Mouse (Mus musculus) embryonic facial prominence, embryonic 13.5 days (tissue): ENCODE results near the gene Fbll1. TPM values are rescaled to one million over a fixed set of nuclear protein-coding genes. Genes with fewer than 3 reads are reported as not detected.
"Not testable (repeated sequence)": the region's sequence is repeated elsewhere in the genome, so short reads cannot be mapped to it uniquely, and the experiment has no call there.

Source experiments
- ATAC-seq: fragments of 200-750 bp; cut with Nextera tagmentation; 2 replicates; pipeline ENCODE4 v1.8.0; 2017; ENCODE audit warnings: low read depth; ENCODE audit not compliant: insufficient number of reproducible peaks, insufficient read depth, low FRiP score, low TSS enrichment
- H3K27ac ChIP-seq: fragments of 300-500 bp; sonication (generic); 2 replicates; pipeline ENCODE4 v1.5.1; 2015; ENCODE audit warnings: moderate library complexity, mild to moderate bottlenecking, inconsistent platforms
- H3K27me3 ChIP-seq: fragments of 300-500 bp; sonication (generic); 2 replicates; pipeline ENCODE4 v1.6.1; 2015; ENCODE audit warnings: mild to moderate bottlenecking, inconsistent platforms
- H3K36me3 ChIP-seq: fragments of 300-500 bp; sonication (generic); 2 replicates; pipeline ENCODE4 v1.6.1; 2015; ENCODE audit warnings: mild to moderate bottlenecking, inconsistent platforms
- H3K4me1 ChIP-seq: fragments of 300-500 bp; sonication (generic); 2 replicates; pipeline ENCODE4 v1.6.1; 2015; ENCODE audit warnings: inconsistent platforms
- H3K4me2 ChIP-seq: fragments of 300-500 bp; sonication (generic); 2 replicates; pipeline ENCODE4 v1.6.1; 2015; ENCODE audit warnings: moderate library complexity, mild to moderate bottlenecking, inconsistent platforms
- H3K4me3 ChIP-seq: fragments of 300-500 bp; sonication (generic); 2 replicates; pipeline ENCODE4 v1.5.1; 2015; ENCODE audit warnings: mild to moderate bottlenecking, inconsistent platforms
- H3K9ac ChIP-seq: fragments of 300-500 bp; sonication (generic); 2 replicates; pipeline ENCODE4 v1.6.1; 2015; ENCODE audit warnings: mild to moderate bottlenecking, inconsistent platforms
- H3K9me3 ChIP-seq: fragments of 300-500 bp; sonication (generic); 2 replicates; pipeline ENCODE4 v1.6.1; 2016; ENCODE audit warnings: inconsistent platforms
- WGBS: fragments of 180-500 bp; shearing (Covaris S2); methylation state at CpG from one replicate; pipeline ENCODE4 v1.1.7; 2015; ENCODE audit warnings: mixed read lengths; 5-methylcytosine and 5-hydroxymethylcytosine counted together
- polyA plus RNA-seq: library from polyadenylated mRNA; unstranded; fragments of >200 nt; fragmentation: Nextera tagmentation; extraction: Ambion mirVana; gene quantifications from 2 replicates; pipeline ENCODE4 v1.2.1, GENCODE M21; 2015

Gene Fbll1
- polyA plus RNA-seq, 1 experiment from 2014 or later, result 0.22 TPM

DNA sequence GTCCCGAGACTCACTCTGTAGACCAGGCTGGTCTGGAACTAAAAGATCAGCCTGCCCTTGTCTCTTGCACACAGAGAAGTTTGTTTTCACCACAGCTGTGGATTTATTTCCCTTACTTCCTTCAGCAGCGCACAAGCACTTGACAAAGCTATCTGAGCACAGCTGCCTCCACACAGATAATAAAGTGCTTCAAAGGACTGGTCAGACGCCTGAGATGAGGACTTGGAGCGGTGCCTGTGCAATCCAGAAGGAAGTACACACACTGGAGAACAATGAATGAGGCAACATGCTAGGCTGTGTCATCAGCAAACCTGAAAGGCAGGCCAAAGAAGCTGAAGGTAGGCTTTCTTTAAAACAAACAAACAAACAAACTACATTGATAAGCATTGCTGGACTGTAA, 33.5 kb upstream of the Fbll1 start:
- no peak for ATAC-seq
- 92% methylated on average over 4 of the region's 4 CpGs for WGBS
- H3K36me3 ChIP-seq, result peaks cover 50% of the 10 kb centered on the region
- H3K9me3 ChIP-seq, result no peaks in the 10 kb centered on the region
- no peaks in the 10 kb centered on the region for H3K27me3 ChIP-seq
- no peak overlapping the region for H3K27ac ChIP-seq
- no peak overlapping the region for H3K4me3 ChIP-seq
- H3K4me1 ChIP-seq, result peaks cover 8% of the 10 kb centered on the region
- H3K9ac ChIP-seq, result no peak overlapping the region
- no peak overlapping the region for H3K4me2 ChIP-seq

DNA sequence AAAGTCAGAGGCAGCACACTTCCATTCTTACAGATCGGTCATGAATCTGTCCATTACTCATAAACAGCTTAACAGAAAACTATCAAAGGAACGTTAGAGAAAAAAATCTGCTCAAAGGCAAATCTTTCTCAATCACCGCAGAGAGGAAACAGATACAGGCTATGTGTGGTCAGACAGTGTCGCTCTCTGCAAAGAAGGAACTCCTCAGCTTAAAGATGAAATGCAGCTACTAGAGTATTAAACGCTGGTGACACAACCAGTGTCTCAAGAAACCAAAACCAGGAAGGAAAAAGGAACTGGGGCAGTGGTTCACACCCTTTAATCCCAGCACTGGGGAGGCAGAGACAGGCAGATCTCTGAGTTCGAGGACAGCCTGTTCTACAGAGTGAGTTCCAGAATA, 29.0 kb upstream of the Fbll1 start:
- Histone ChIP-seq H3K9me3 (no peaks in the 10 kb centered on the region), H3K4me1 (no peaks in the 10 kb centered on the region), H3K27me3 (no peaks in the 10 kb centered on the region), H3K27ac (no peak overlapping the region), H3K4me3 (no peak overlapping the region), H3K36me3 (peaks cover 88% of the 10 kb centered on the region), H3K9ac (no peak overlapping the region), H3K4me2 (no peak overlapping the region)
- WGBS, result 96% methylated on average over 6 of the region's 6 CpGs
- no peak for ATAC-seq

DNA sequence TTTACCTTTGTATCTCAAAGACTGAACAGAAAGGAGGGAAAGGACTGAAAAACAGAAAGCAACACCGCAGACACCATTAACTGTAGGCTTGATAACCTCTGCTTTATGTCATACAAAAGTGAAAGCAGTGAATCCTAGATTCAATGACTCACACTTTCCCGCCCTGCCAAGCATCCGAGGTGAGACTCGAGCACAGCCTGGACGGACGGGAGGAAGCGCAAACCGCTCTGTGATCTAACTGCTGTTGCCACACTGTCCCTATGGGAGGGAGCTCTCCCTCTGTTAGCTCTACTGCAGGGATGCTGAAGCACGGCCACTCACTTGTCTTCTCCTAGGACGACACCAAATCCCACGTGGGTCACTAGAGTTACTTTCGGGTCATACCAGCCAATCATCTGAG, 17.6 kb upstream of the Fbll1 start:
- no peak overlapping the region for H3K27ac ChIP-seq
- no peak overlapping the region for H3K9ac ChIP-seq
- H3K36me3 ChIP-seq, result peaks cover 96% of the 10 kb centered on the region
- H3K4me2 ChIP-seq, result no peak overlapping the region
- ATAC-seq, result no peak
- no peak overlapping the region for H3K4me3 ChIP-seq
- 91% methylated on average over 12 of the region's 12 CpGs for WGBS
- no peaks in the 10 kb centered on the region for H3K4me1 ChIP-seq
- no peaks in the 10 kb centered on the region for H3K9me3 ChIP-seq
- no peaks in the 10 kb centered on the region for H3K27me3 ChIP-seq

DNA sequence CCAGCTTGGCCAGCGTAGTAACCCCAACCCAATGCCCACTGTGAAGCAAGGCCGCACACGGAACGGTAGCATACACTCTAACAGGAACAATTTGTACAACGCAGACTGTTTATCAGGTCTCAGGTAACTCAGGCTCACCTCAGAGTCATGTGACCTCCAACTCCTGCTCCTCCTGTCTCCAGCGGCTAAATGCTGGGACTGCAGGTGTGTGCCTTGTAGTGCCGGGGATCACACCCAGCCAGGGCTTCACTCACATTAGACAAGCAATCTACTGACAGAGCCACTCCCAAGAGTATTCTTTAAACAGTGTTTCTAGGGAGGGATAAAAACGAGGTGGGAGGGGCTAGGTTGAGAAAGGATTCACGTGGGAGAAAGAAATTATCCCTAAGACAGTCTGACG, 12.8 kb upstream of the Fbll1 start:
- H3K9ac ChIP-seq, result no peak overlapping the region
- no peaks in the 10 kb centered on the region for H3K4me1 ChIP-seq
- H3K27ac ChIP-seq, result no peak overlapping the region
- no peaks in the 10 kb centered on the region for H3K27me3 ChIP-seq
- no peak for ATAC-seq
- peaks cover 95% of the 10 kb centered on the region for H3K36me3 ChIP-seq
- no peak overlapping the region for H3K4me2 ChIP-seq
- H3K4me3 ChIP-seq, result no peak overlapping the region
- WGBS, result 83% methylated on average over 10 of the region's 10 CpGs
- H3K9me3 ChIP-seq, result no peaks in the 10 kb centered on the region

DNA sequence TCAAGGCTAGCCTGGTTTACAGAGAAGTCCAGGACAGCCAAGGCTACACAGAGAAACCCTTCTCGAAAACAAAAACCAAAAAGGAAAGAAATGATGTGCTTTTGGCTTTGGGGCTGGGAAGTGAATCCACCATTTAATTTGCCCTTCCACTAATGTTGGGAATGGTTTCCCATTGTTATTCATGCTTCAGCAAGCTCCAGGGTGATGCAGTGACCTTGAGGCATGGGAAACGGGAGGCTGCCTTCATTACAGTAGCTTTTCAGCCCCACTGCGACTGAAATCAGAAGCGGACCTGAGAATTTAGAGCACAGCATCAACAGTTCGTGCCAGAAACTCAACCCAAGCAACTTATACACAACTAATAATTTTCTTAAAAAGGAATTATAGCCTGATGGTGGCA, 2.6 kb upstream of the Fbll1 start:
- 77% methylated on average over 5 of the region's 5 CpGs for WGBS

DNA sequence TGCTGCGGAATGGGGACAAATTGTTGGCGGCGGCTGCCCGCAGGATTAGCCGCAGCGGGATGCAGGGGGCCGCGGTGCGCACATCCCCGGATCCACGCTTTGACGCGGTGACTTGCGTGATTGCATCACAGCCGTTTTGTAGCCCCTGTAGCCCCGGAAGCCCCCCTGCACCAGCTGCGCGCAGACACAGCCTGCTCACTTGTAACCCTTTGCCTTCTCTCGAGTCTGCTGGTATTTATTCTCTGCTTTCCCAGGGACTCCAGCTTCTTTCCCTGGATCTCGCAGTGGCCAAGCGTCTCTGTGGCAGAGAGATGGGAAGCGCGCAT, 226 bp downstream of the Fbll1 start:
- H3K9ac ChIP-seq, result no peak overlapping the region
- H3K27ac ChIP-seq, result no peak overlapping the region
- H3K27me3 ChIP-seq, result peaks cover 52% of the 10 kb centered on the region
- no peak for ATAC-seq
- H3K9me3 ChIP-seq, result no peaks in the 10 kb centered on the region
- no peaks in the 10 kb centered on the region for H3K36me3 ChIP-seq
- H3K4me3 ChIP-seq, result peak overlapping the region; percentile 46
- peaks cover 13% of the 10 kb centered on the region for H3K4me1 ChIP-seq
- H3K4me2 ChIP-seq, result peak overlapping the region; percentile 74
- 3% methylated on average over 23 of the region's 23 CpGs for WGBS

More for the DNA sequence above, 2.6 kb upstream of the Fbll1 start:
- H3K27me3 ChIP-seq, result peaks cover 38% of the 10 kb centered on the region
- no peak for ATAC-seq
- peaks cover 13% of the 10 kb centered on the region for H3K4me1 ChIP-seq
- no peak overlapping the region for H3K4me3 ChIP-seq
- H3K27ac ChIP-seq, result no peak overlapping the region
- no peak overlapping the region for H3K4me2 ChIP-seq
- no peaks in the 10 kb centered on the region for H3K9me3 ChIP-seq
- no peaks in the 10 kb centered on the region; the same call in 1 of the 2 replicates for H3K36me3 ChIP-seq
- no peak overlapping the region for H3K9ac ChIP-seq

DNA sequence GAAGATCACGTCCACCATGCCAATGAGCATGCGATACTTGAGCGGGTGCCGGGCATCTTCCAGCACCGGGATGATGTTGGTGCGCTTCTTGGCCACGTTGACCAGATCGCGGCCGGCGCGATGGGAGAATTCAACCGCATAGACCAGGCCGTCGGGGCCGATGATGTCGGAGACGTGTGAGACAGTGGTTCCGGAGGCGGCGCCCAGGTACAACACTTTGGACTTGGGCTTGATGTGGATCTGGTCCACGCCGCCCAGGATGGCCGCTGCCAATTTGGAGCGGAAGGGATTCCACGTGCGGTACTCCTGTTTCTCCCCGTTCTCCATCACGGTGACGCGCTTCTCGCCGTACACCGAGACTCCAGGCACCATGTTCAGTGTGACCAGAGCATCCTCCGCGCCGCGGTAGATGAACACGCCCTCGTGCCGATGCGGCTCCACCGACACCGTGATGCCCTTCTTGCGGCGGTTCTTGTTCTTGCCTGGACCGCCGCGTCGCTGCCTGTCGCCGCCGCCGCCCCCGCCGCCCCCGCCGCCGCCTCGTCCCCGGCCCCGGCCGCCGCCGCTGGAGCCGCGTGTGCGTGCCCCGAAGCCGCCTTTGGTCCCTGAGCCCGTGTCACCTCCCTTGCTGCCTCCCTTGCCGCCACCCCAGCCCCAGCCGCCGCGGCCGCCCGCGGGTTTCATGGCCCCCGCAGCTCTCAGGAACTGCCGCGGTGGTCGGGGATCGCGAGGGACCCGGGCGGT, 761 bp downstream of the Fbll1 start:
- Histone ChIP-seq H3K36me3 (no peaks in the 10 kb centered on the region), H3K4me2 (peak overlapping the region; percentile 74), H3K4me1 (peaks cover 13% of the 10 kb centered on the region), H3K9me3 (no peaks in the 10 kb centered on the region), H3K4me3 (peak overlapping the region; percentile 46), H3K27ac (no peak overlapping the region), H3K27me3 (peaks cover 52% of the 10 kb centered on the region), H3K9ac (no peak overlapping the region)
- ATAC-seq, result no peak
- WGBS, result 5% methylated on average over 62 of the region's 86 CpGs

DNA sequence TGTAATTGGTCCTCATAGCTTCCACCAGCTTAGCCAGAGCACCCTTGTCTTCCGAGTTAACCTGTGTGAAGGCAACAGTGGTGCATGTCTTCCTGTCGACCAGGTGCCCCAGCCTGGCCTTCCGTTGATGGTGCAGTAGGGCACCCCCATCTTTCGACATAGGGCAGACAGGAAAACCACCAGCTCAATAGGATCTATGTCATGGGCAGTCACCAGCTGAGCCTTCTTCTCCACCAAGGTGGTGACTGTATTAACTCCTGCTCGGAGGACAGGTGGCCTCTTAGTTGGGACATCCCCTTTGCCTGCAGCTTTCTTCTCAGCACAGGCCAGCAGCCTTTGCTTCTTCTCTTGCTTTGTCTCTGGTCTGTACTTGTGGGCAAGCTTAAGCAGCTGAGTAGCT, 5.9 kb downstream of the Fbll1 start:
- not testable (repeated sequence) for ATAC-seq

DNA sequence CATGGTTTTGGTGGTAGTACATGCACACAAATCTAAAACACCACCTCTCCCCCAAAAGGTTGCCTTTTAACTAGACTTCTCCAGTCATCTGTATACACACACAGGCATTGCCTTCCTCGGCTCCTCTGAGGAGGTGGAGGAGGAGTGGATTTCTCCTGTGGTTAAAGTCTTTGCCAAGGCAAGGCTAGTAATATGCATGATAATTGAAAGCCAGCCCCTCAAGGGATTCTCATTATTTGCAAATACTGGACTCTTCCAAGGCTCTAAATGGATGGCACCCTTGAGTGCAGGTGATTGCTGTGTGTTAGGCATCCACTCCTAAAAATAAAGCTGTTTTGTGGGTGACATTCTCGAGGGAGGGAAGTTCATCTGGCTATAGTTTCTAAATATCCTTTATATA, 10.2 kb downstream of the Fbll1 start:
- 69% methylated on average over 2 of the region's 2 CpGs for WGBS
- Histone ChIP-seq H3K36me3 (peaks cover 48% of the 10 kb centered on the region), H3K4me2 (no peak overlapping the region), H3K27ac (no peak overlapping the region), H3K4me3 (no peak overlapping the region), H3K4me1 (no peaks in the 10 kb centered on the region), H3K9ac (no peak overlapping the region), H3K27me3 (no peaks in the 10 kb centered on the region; the same call in 1 of the 2 replicates), H3K9me3 (no peaks in the 10 kb centered on the region)
- ATAC-seq, result no peak

More for the DNA sequence above, 5.9 kb downstream of the Fbll1 start:
- H3K4me2 ChIP-seq, H3K9ac ChIP-seq, H3K27ac ChIP-seq, H3K4me3 ChIP-seq, H3K9me3 ChIP-seq, H3K4me1 ChIP-seq: not testable (repeated sequence)
- Histone ChIP-seq H3K27me3 (peaks cover 28% of the 10 kb centered on the region), H3K36me3 (peaks cover 18% of the 10 kb centered on the region)
- WGBS, result 84% methylated on average over 5 of the region's 5 CpGs

DNA sequence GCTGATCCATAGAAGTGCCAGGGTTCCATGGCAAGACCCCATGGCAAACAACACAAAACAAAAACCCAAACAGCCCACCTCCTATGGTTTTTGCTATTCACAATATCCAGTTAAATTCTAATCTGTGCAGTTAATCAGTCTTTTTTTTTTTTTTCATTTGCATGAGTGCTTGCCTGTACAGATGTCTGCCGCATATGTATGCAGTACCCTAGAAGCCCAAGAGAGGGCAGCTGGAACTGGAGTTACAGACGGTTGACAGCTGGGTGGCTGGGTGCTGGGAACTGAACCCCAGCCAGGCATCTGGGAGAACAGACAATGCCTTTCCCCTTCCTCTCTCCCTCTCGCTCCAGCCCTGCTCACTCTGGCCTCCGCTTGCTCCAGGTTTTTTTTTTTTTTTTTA, 14.1 kb downstream of the Fbll1 start:
- 98% methylated on average over 4 of the region's 4 CpGs for WGBS
- Histone ChIP-seq H3K9me3 (no peaks in the 10 kb centered on the region), H3K4me2 (no peak overlapping the region), H3K9ac (no peak overlapping the region), H3K4me3 (no peak overlapping the region), H3K27ac (no peak overlapping the region), H3K36me3 (peaks cover 63% of the 10 kb centered on the region), H3K4me1 (no peaks in the 10 kb centered on the region), H3K27me3 (no peaks in the 10 kb centered on the region)
- ATAC-seq, result no peak

DNA sequence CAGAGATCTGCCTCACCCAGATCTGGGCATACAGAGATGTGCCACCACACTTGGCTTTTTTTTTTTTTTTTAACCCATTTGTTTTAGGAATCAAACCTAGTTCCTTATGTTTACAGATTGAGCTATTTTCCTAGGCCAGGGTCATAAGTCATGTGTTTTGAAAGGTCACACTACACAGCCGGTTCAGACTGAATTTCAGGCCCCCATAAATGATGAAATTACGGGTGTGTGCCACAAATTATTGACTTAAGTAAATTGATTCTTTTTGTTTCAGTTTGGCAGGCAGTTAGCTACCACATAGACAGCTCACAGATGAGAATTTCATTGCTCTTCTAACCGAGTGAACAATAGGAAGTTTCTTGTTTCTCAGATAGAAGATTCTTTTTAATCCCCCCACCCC, 14.7 kb downstream of the Fbll1 start:
- 85% methylated on average over 3 of the region's 3 CpGs for WGBS
- Histone ChIP-seq H3K36me3 (peaks cover 63% of the 10 kb centered on the region), H3K27me3 (no peaks in the 10 kb centered on the region), H3K9ac (no peak overlapping the region), H3K4me1 (no peaks in the 10 kb centered on the region), H3K4me3 (no peak overlapping the region), H3K9me3 (no peaks in the 10 kb centered on the region), H3K27ac (no peak overlapping the region), H3K4me2 (no peak overlapping the region)
- no peak for ATAC-seq

DNA sequence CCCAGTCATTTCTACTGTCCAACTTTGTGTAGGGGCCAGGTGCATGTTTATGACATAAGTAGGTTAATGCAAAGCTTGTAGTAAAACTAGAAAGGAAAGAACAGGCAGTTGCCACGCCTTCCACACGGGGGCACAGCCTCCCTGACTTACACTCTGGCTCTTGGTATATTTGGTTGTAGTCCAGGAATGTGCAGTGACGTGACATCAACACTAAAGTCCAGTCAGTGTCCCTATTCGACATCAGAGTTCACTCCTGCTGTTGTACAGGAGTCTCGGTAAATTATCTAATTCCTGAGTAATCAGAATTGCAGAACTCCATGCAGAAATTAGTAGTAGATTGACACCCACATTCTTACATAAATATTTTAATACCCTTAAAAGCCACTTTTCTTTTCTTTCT, 15.6 kb downstream of the Fbll1 start:
- no peak for ATAC-seq
- Histone ChIP-seq H3K27ac (no peak overlapping the region), H3K4me3 (no peak overlapping the region), H3K36me3 (peaks cover 72% of the 10 kb centered on the region), H3K27me3 (no peaks in the 10 kb centered on the region), H3K4me2 (no peak overlapping the region), H3K4me1 (no peaks in the 10 kb centered on the region), H3K9ac (no peak overlapping the region), H3K9me3 (no peaks in the 10 kb centered on the region)
- WGBS, result 92% methylated on average over 5 of the region's 5 CpGs
